Mouse (Mus musculus): ENCODE measurements around the gene Cngb1.

GRCm38 (mm10) chr8:95271841-95272240 is 34.5 kb downstream of the Cngb1 start:
- TF ChIP-seq CTCF (IDR thresholded peaks at IDR 0.05; ENCODE audit: insufficient read depth, low read length): no peak
- TF ChIP-seq POLR2A (IDR thresholded peaks at IDR 0.05; ENCODE audit: borderline replicate concordance, extremely low read depth, low read depth, low read length): no peak

All from lung, adult 2 months (tissue).